Mouse (Mus musculus) lung, embryonic 15.5 days (tissue): ENCODE results near the gene Prkch. TPM values are rescaled to one million over a fixed set of nuclear protein-coding genes. Genes with fewer than 3 reads are reported as not detected.

ENCODE experiments used
- ATAC-seq: fragments of 200-750 bp; cut with Nextera tagmentation; 2 replicates; pipeline ENCODE4 v1.8.0; 2017; ENCODE audit warnings: moderate number of reproducible peaks, borderline replicate concordance; ENCODE audit not compliant: low FRiP score, low TSS enrichment; ENCODE audit errors: extremely low read depth
- H3K27ac ChIP-seq: fragments of 300-500 bp; sonication (generic); 2 replicates; pipeline ENCODE4 v1.5.1; 2015; ENCODE audit warnings: moderate library complexity, mild to moderate bottlenecking, inconsistent platforms
- H3K27me3 ChIP-seq: fragments of 300-500 bp; sonication (generic); 2 replicates; pipeline ENCODE4 v1.6.1; 2015; ENCODE audit warnings: inconsistent platforms
- H3K36me3 ChIP-seq: fragments of 300-500 bp; sonication (generic); 2 replicates; pipeline ENCODE4 v1.6.1; 2015; ENCODE audit warnings: inconsistent platforms
- H3K4me1 ChIP-seq: fragments of 300-500 bp; sonication (generic); 2 replicates; pipeline ENCODE4 v1.6.1; 2015; ENCODE audit warnings: inconsistent platforms
- H3K4me2 ChIP-seq: fragments of 300-500 bp; sonication (generic); 2 replicates; pipeline ENCODE4 v1.6.1; 2015; ENCODE audit warnings: inconsistent platforms, mild to moderate bottlenecking, moderate library complexity
- H3K4me3 ChIP-seq: fragments of 300-500 bp; sonication (generic); 2 replicates; pipeline ENCODE4 v1.5.1; 2015; ENCODE audit warnings: mild to moderate bottlenecking, inconsistent platforms
- H3K9ac ChIP-seq: fragments of 300-500 bp; sonication (generic); 2 replicates; pipeline ENCODE4 v1.6.1; 2015; ENCODE audit warnings: inconsistent platforms
- H3K9me3 ChIP-seq: fragments of 300-500 bp; sonication (generic); 2 replicates; pipeline ENCODE4 v1.6.1; 2016; ENCODE audit warnings: inconsistent platforms
- WGBS: fragments of 180-500 bp; shearing (Covaris S2); methylation state at CpG from one replicate; pipeline ENCODE4 v1.1.7; 2015; 5-methylcytosine and 5-hydroxymethylcytosine counted together
- polyA plus RNA-seq: library from polyadenylated mRNA; unstranded; fragments of >200 nt; fragmentation: Nextera tagmentation; extraction: Ambion mirVana; gene quantifications from 2 replicates; pipeline ENCODE4 v1.2.1, GENCODE M21; 2015

The Prkch gene
- polyA plus RNA-seq, 1 experiment from 2014 or later = 16.4 TPM

GRCm38 (mm10) chr12:73774793-73775385 is 190.3 kb downstream of the Prkch start:
- 77% methylated on average over 7 of the region's 7 CpGs for WGBS
- no peak overlapping the region for H3K9ac ChIP-seq

GRCm38 (mm10) chr12:73776401-73776945 is 191.9 kb downstream of the Prkch start:
- Histone ChIP-seq H3K27ac (no peak overlapping the region), H3K9me3 (no peaks in the 10 kb centered on the region), H3K9ac (no peak overlapping the region), H3K4me2 (no peak overlapping the region), H3K4me3 (no peak overlapping the region), H3K27me3 (no peaks in the 10 kb centered on the region), H3K36me3 (no peaks in the 10 kb centered on the region), H3K4me1 (peaks cover 26% of the 10 kb centered on the region)
- 74% methylated on average over 6 of the region's 6 CpGs for WGBS
- no peak for ATAC-seq

More at GRCm38 (mm10) chr12:73774793-73775385, 190.3 kb downstream of the Prkch start:
- Histone ChIP-seq H3K4me2 (no peak overlapping the region), H3K4me3 (no peak overlapping the region), H3K27me3 (no peaks in the 10 kb centered on the region), H3K9me3 (no peaks in the 10 kb centered on the region), H3K27ac (peak overlapping the region; percentile 1; the same call in 1 of the 2 replicates), H3K4me1 (peaks cover 23% of the 10 kb centered on the region), H3K36me3 (no peaks in the 10 kb centered on the region)
- peak; percentile 53; the same call in 1 of the 2 replicates for ATAC-seq

- no peak for ATAC-seq
- Histone ChIP-seq H3K4me2 (no peak overlapping the region), H3K4me3 (no peak overlapping the region), H3K9me3 (no peaks in the 10 kb centered on the region), H3K27ac (no peak overlapping the region), H3K9ac (no peak overlapping the region), H3K4me1 (peaks cover 26% of the 10 kb centered on the region), H3K27me3 (no peaks in the 10 kb centered on the region), H3K36me3 (no peaks in the 10 kb centered on the region)
- WGBS = 86% methylated on average over 11 of the region's 11 CpGs
These were observed 193.1 kb downstream of the Prkch start for GRCm38 (mm10) chr12:73777673-73778072.

DNA sequence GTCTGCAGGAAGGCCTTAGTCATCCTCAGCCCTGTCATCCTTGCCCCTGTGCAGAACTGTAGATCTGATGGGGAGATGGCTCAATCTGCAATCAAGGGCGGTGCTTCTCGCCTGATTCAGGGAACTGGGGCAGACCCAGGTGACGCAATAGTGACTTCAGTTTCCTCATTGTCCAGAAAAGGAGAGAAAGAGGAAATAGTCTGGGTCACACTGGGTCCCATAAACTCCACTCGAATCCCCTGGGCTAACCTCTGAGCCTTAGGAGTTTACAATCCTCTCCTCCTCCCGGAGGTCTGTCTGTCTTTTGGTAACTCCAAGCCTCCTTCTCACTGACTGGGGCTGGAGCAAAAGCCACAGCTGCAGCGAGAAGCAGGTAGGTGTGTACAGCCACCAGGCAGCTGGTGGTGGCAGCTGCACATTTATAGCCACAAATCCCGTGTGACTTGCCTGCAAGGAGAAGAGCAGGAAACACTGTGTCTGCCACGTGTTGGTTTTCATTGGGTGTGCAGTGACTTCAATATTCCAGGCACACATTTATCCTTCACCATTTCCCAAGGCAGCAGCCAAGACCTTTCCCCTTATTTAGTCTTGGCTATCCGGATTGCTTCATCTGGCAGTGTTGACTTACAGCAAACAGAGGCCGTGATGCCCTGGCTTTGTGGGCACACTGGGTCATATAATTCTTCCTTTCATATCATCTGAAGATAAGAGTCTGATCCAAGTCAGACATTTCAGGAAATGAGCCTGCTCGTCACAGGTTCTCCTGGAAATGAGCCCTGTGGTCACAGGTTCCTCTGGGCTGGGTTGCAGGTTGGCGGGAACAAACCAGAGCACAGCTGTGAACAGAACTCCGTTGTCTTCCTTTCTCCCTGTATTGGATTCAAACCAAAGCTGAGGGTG is 195.0 kb downstream of the Prkch start:
- H3K27ac ChIP-seq = no peak overlapping the region
- H3K27me3 ChIP-seq = no peaks in the 10 kb centered on the region
- 36% methylated on average over 13 of the region's 13 CpGs for WGBS
- H3K4me1 ChIP-seq = peaks cover 24% of the 10 kb centered on the region
- no peak overlapping the region for H3K9ac ChIP-seq
- 0 out of 2 replicates have a peak, but pooled peaks have one; percentile 28 for ATAC-seq
- H3K36me3 ChIP-seq = no peaks in the 10 kb centered on the region
- H3K4me3 ChIP-seq = no peak overlapping the region
- no peak overlapping the region for H3K4me2 ChIP-seq
- no peaks in the 10 kb centered on the region for H3K9me3 ChIP-seq

- H3K4me3 ChIP-seq = no peak overlapping the region
- no peaks in the 10 kb centered on the region for H3K36me3 ChIP-seq
- H3K4me2 ChIP-seq = no peak overlapping the region
- no peaks in the 10 kb centered on the region for H3K9me3 ChIP-seq
- ATAC-seq = no peak
- no peaks in the 10 kb centered on the region for H3K27me3 ChIP-seq
- no peak overlapping the region for H3K27ac ChIP-seq
- 64% methylated on average over 6 of the region's 6 CpGs for WGBS
- peaks cover 14% of the 10 kb centered on the region for H3K4me1 ChIP-seq
- H3K9ac ChIP-seq = no peak overlapping the region
These were observed 196.9 kb downstream of the Prkch start for GRCm38 (mm10) chr12:73781425-73782032.

DNA sequence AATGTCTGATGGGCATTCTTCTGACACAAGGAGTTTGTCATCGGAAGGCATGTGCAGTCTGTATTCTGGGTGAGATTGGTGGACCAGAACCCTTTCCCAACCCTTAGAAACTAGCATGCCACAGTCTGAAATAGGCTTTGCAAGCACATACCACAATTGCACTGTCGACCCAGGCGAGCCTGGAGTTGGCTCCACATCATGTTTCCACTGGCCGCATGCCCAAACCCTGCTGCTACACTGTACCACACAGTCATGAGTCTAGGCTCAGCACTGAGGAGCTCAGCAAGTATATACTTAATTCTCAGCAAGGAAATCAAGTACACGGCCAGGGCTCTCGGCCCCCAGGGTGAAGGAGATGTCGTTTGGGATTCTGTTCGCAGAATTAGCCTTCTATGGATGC is 202.3 kb downstream of the Prkch start:
- H3K27ac ChIP-seq = 0 out of 2 replicates have a peak overlapping the region, but pooled peaks have one; percentile 5
- H3K9ac ChIP-seq = no peak overlapping the region
- H3K4me2 ChIP-seq = no peak overlapping the region
- no peaks in the 10 kb centered on the region for H3K9me3 ChIP-seq
- no peaks in the 10 kb centered on the region for H3K27me3 ChIP-seq
- H3K4me1 ChIP-seq = peaks cover 27% of the 10 kb centered on the region
- H3K36me3 ChIP-seq = no peaks in the 10 kb centered on the region
- no peak overlapping the region for H3K4me3 ChIP-seq
- WGBS = 62% methylated on average over 8 of the region's 8 CpGs
- ATAC-seq = peak; percentile 90

DNA sequence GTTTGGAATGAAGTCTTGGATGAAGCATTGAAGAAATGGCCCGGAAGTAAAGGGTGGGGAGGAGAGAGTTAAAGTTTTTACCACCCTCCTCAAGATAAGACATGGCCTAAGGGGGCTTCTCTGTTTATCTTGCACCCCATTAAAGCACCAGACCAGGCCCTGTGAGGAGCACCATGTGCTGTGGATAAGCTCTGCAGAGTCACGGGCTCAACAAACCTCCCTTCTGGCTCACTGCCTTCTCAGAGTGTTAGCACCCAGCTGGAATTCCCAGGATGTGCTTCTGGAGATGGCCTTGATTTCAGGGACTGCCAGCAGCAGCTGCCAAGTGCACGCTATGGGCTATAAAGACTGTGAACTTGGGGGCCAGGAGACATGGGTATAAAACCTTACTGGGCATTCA is 204.3 kb downstream of the Prkch start:
- WGBS = 23% methylated on average over 3 of the region's 3 CpGs
- no peak overlapping the region for H3K4me2 ChIP-seq
- no peaks in the 10 kb centered on the region for H3K9me3 ChIP-seq
- H3K4me3 ChIP-seq = no peak overlapping the region
- no peaks in the 10 kb centered on the region for H3K27me3 ChIP-seq
- no peaks in the 10 kb centered on the region for H3K36me3 ChIP-seq
- ATAC-seq = peak; percentile 78
- H3K27ac ChIP-seq = no peak overlapping the region
- H3K4me1 ChIP-seq = peaks cover 34% of the 10 kb centered on the region
- no peak overlapping the region for H3K9ac ChIP-seq

- Histone ChIP-seq H3K4me3 (no peak overlapping the region), H3K27ac (peak overlapping the region; percentile 54), H3K36me3 (no peaks in the 10 kb centered on the region), H3K4me1 (peaks cover 45% of the 10 kb centered on the region), H3K9me3 (no peaks in the 10 kb centered on the region), H3K27me3 (no peaks in the 10 kb centered on the region), H3K4me2 (no peak overlapping the region), H3K9ac (no peak overlapping the region)
- WGBS = 33% methylated on average over 5 of the region's 5 CpGs
- no peak for ATAC-seq
These were observed 206.0 kb downstream of the Prkch start for GRCm38 (mm10) chr12:73790571-73791108.

GRCm38 (mm10) chr12:73793216-73793615 is 208.6 kb downstream of the Prkch start:
- peaks cover 37% of the 10 kb centered on the region for H3K4me1 ChIP-seq
- ATAC-seq = no peak

DNA sequence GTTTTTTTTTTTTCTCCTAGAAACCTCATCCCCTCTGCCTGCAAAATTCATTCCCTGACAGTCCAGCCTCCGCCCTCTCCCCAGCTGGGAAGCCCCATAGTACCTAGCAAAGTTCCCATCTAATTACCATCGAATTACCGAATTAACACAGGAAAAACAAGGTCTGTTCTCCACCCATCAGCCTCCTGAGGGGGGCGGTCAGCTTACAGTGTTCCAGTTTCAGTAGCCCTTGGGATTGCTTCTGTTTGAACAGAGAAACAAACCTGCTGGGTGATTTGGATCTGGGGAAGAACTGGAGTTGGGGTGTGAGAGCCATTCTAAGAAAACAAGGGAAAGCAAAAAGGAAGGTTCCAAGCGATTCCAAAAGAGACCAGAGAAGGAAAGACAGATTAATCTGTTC is 209.1 kb downstream of the Prkch start:
- no peak for ATAC-seq
- 22% methylated on average over 5 of the region's 5 CpGs for WGBS
- no peaks in the 10 kb centered on the region for H3K36me3 ChIP-seq
- H3K27ac ChIP-seq = peak overlapping the region; percentile 52
- H3K4me1 ChIP-seq = peaks cover 33% of the 10 kb centered on the region
- H3K9ac ChIP-seq = no peak overlapping the region
- no peaks in the 10 kb centered on the region for H3K9me3 ChIP-seq
- no peak overlapping the region for H3K4me3 ChIP-seq
- no peaks in the 10 kb centered on the region for H3K27me3 ChIP-seq
- H3K4me2 ChIP-seq = peak overlapping the region; percentile 37

More at GRCm38 (mm10) chr12:73793216-73793615, 208.6 kb downstream of the Prkch start:
- no peak overlapping the region for H3K4me2 ChIP-seq
- no peaks in the 10 kb centered on the region for H3K9me3 ChIP-seq
- no peak overlapping the region for H3K27ac ChIP-seq
- no peaks in the 10 kb centered on the region for H3K36me3 ChIP-seq
- no peaks in the 10 kb centered on the region for H3K27me3 ChIP-seq
- no peak overlapping the region for H3K9ac ChIP-seq
- no peak overlapping the region for H3K4me3 ChIP-seq
- 47% methylated on average over 13 of the region's 13 CpGs for WGBS

DNA sequence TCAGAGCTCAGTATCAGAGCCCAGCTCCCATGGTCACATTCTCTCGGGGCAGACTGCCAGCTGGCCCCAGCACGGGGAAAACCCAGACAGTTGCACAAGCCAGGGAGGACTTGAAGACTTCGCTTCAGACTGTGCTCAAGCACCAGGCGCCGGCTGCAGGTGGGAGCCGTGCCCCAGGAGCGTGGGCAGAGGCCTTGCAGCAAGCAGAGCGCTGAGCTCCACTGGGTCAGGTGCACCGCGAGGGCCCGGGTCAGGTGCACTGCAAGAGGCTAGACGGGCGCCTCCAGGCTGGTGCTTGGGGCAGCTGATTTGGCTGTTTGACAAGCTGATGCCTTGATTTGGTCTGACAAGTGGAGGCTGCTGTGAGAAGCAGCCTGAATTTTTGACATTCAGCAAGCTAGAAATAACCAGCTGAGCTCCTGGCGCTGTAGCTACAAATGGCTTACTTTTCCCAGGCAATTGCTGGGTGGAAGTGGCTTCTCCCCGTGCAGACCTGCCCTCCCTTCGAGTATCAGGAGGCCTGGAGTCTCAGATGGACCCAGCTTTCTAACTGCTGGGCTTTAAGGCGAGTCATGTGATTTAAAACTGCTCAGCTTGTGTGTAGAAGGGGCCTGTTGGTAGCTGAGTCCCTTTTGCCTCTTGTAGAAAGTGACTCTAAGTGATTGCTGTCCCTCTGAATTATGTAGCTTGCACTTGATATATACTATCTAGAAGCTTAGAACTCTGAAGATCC is 209.7 kb downstream of the Prkch start:
- Histone ChIP-seq H3K36me3 (no peaks in the 10 kb centered on the region), H3K4me3 (no peak overlapping the region), H3K9ac (no peak overlapping the region), H3K27ac (peak overlapping the region; percentile 52), H3K4me2 (peak overlapping the region; percentile 37), H3K4me1 (peaks cover 29% of the 10 kb centered on the region), H3K27me3 (no peaks in the 10 kb centered on the region), H3K9me3 (no peaks in the 10 kb centered on the region)
- WGBS = 16% methylated on average over 17 of the region's 17 CpGs
- peak; percentile 84 for ATAC-seq
